Comparison of ENCODE assay signal across 16 mouse cellular contexts in genomic region chr6:54432806-54433545, GRCm38 (mm10). TPM values are rescaled to one million over a fixed set of nuclear protein-coding genes. Genes with fewer than 3 reads are reported as not detected.
DNase-seq lines count a peak whose midpoint lies in the region; ATAC-seq and TF ChIP-seq lines count a peak whose summit lies in the region.
"Had no signal": no experiment of that assay in that cellular context is flagged by ENCODE, and none has a peak within 500 bp of the region (broad histone marks: within the 10 kb centered on the region; RNA-seq: fewer than 3 reads in every experiment).

No protein-coding gene starts in this region.

- peaks cover 5% of the 10 kb centered on the region for H3K27me3 ChIP-seq in heart, embryonic 12.5 days (replicated peaks)
- no peaks in the 10 kb centered on the region for H3K27me3 ChIP-seq in liver, adult 2 months (ENCODE audit: control insufficient read depth, insufficient read depth, low read length)
- H3K27me3 ChIP-seq in liver, embryonic 12.5 days (replicated peaks) = peaks cover 39% of the 10 kb centered on the region
- 0 out of 2 replicates have a peak, but pooled peaks cover 7% of the 10 kb centered on the region for H3K27me3 ChIP-seq in lung, postnatal 0 days (replicated peaks; ENCODE audit: insufficient read depth, low read length)
- no peaks in the 10 kb centered on the region; the same call in 1 of the 2 replicates for H3K27me3 ChIP-seq in stomach, postnatal 0 days (ENCODE audit: control insufficient read depth, insufficient read depth, low read length)

- peaks cover 4% of the 10 kb centered on the region; the same call in 1 of the 2 replicates for H3K79me2 ChIP-seq in liver, adult 2 months (ENCODE audit: control insufficient read depth, insufficient read depth, low read length)

- no peak for DNase-seq in heart, adult 8-10 months (ENCODE audit: low spot score)
- peak; percentile 25 for DNase-seq in liver, adult 2 months (ENCODE audit: extremely low read depth, low read depth, low spot score)
- peak; percentile 84 for DNase-seq in lung, postnatal 0 days (ENCODE audit: low spot score)
- no peak for DNase-seq in stomach, postnatal 0 days (ENCODE audit: low spot score)
- DNase-seq: adrenal gland, adult 8-10 months; liver; right cerebral cortex, postnatal 25 days had no signal

- peak overlapping the region; percentile 42 for H3K9ac ChIP-seq in heart, embryonic 12.5 days
- H3K9ac ChIP-seq in liver, adult 2 months (ENCODE audit: low read depth, low read length) = no peak overlapping the region
- H3K9ac ChIP-seq in liver, embryonic 12.5 days = no peak overlapping the region
- no peak overlapping the region for H3K9ac ChIP-seq in lung, postnatal 0 days (replicated peaks; ENCODE audit: low read depth)
- no peak overlapping the region for H3K9ac ChIP-seq in stomach, postnatal 0 days (ENCODE audit: low read length)
- H3K9ac ChIP-seq: embryonic facial prominence, embryonic 12.5 days; midbrain, embryonic 13.5 days had no signal

- peak overlapping the region; percentile 20 for H3K4me2 ChIP-seq in heart, embryonic 12.5 days
- H3K4me2 ChIP-seq in liver, embryonic 12.5 days = no peak overlapping the region
- H3K4me2 ChIP-seq in lung, postnatal 0 days (replicated peaks; ENCODE audit: low read depth, low read length) = no peak overlapping the region
- H3K4me2 ChIP-seq in stomach, postnatal 0 days (replicated peaks; ENCODE audit: low read depth) = no peak overlapping the region
- H3K4me2 ChIP-seq: embryonic facial prominence, embryonic 12.5 days; midbrain, embryonic 13.5 days had no signal

- ATAC-seq in heart, embryonic 12.5 days (ENCODE audit: insufficient number of reproducible peaks, low FRiP score) = no peak
- ATAC-seq in liver, embryonic 12.5 days = no peak
- ATAC-seq in lung, postnatal 0 days = peak; percentile 49
- no peak for ATAC-seq in stomach, postnatal 0 days (ENCODE audit: low FRiP score, low TSS enrichment)
- ATAC-seq: inflammation-experienced regulatory T-cells, adult 6 months; midbrain, embryonic 13.5 days had no signal

- H3K4me3 ChIP-seq in heart, embryonic 12.5 days = no peak overlapping the region
- no peak overlapping the region for H3K4me3 ChIP-seq in liver, adult 2 months (ENCODE audit: insufficient read depth, low read depth, low read length)
- H3K4me3 ChIP-seq in liver, embryonic 12.5 days = no peak overlapping the region
- no peak overlapping the region for H3K4me3 ChIP-seq in lung, postnatal 0 days (ENCODE audit: low read depth, low read length)
- peak overlapping the region; percentile 35 for H3K4me3 ChIP-seq in olfactory bulb, adult 2 months (ENCODE audit: insufficient read depth, low read depth, low read length)
- no peak overlapping the region for H3K4me3 ChIP-seq in stomach, postnatal 0 days (ENCODE audit: low read depth, low read length)
- H3K4me3 ChIP-seq: embryonic facial prominence, embryonic 12.5 days; midbrain, embryonic 13.5 days had no signal

- TF ChIP-seq POLR2A in liver, adult 2 months (IDR thresholded peaks at IDR 0.05; ENCODE audit: extremely low read depth, insufficient read depth, low read length) = no peak
- TF ChIP-seq POLR2A in olfactory bulb, adult 2 months (IDR thresholded peaks at IDR 0.05; ENCODE audit: insufficient read depth, low read depth, low read length) = no peak

- TF ChIP-seq EP300 in lung, postnatal 0 days (IDR thresholded peaks at IDR 0.05) = peak; percentile 53
- no peak for TF ChIP-seq EP300 in stomach, postnatal 0 days (optimal IDR thresholded peaks at IDR 0.05)

- TF ChIP-seq CTCF in liver, adult 2 months (IDR thresholded peaks at IDR 0.05; ENCODE audit: low read depth, low read length) = no peak
- no peak for TF ChIP-seq CTCF in lung, postnatal 0 days (IDR thresholded peaks at IDR 0.05)
- TF ChIP-seq CTCF in olfactory bulb, adult 2 months (IDR thresholded peaks at IDR 0.05; ENCODE audit: insufficient read depth, low read depth, low read length) = no peak
- no peak for TF ChIP-seq CTCF in stomach, postnatal 0 days (IDR thresholded peaks at IDR 0.05; ENCODE audit: low read depth)

- H3K36me3 ChIP-seq in heart, embryonic 12.5 days = 0 out of 2 replicates have a peak, but pooled peaks cover 5% of the 10 kb centered on the region
- no peaks in the 10 kb centered on the region for H3K36me3 ChIP-seq in liver, adult 2 months (ENCODE audit: control insufficient read depth, insufficient read depth, low read length)
- no peaks in the 10 kb centered on the region for H3K36me3 ChIP-seq in liver, embryonic 12.5 days
- no peaks in the 10 kb centered on the region for H3K36me3 ChIP-seq in lung, postnatal 0 days (ENCODE audit: insufficient read depth, low read length)
- no peaks in the 10 kb centered on the region for H3K36me3 ChIP-seq in stomach, postnatal 0 days (ENCODE audit: control insufficient read depth, insufficient read depth, low read length)
- H3K36me3 ChIP-seq: embryonic facial prominence, embryonic 12.5 days; midbrain, embryonic 13.5 days had no signal

- 39% methylated on average over 13 of the region's 13 CpGs for WGBS in heart, embryonic 12.5 days
- WGBS in liver, adult 2 months = 55% methylated on average over 13 of the region's 13 CpGs
- WGBS in liver, embryonic 12.5 days (ENCODE audit: insufficient replicate concordance) = 62% methylated on average over 13 of the region's 13 CpGs
- 38% methylated on average over 13 of the region's 13 CpGs for WGBS in lung, postnatal 0 days
- 44% methylated on average over 13 of the region's 13 CpGs for WGBS in olfactory bulb, adult 2 months
- WGBS in stomach, postnatal 0 days = 53% methylated on average over 13 of the region's 13 CpGs

- no peak overlapping the region; the same call in 1 of the 2 replicates for H3K27ac ChIP-seq in heart, embryonic 12.5 days (ENCODE audit: poor library complexity, severe bottlenecking)
- no peak overlapping the region for H3K27ac ChIP-seq in liver, adult 2 months (replicated peaks; ENCODE audit: insufficient read depth, low read depth, low read length)
- H3K27ac ChIP-seq in liver, embryonic 12.5 days = no peak overlapping the region
- H3K27ac ChIP-seq in lung, postnatal 0 days (ENCODE audit: low read length) = no peak overlapping the region
- H3K27ac ChIP-seq in olfactory bulb, adult 2 months (ENCODE audit: insufficient read depth, low read depth, low read length) = peak overlapping the region; percentile 56
- no peak overlapping the region for H3K27ac ChIP-seq in stomach, postnatal 0 days (replicated peaks)
- H3K27ac ChIP-seq: embryonic facial prominence, embryonic 12.5 days; macrophage; midbrain, embryonic 13.5 days had no signal

- H3K4me1 ChIP-seq in heart, embryonic 12.5 days (replicated peaks) = peaks cover 58% of the 10 kb centered on the region
- H3K4me1 ChIP-seq in liver, adult 2 months (ENCODE audit: control insufficient read depth, insufficient read depth, low read length) = peaks cover 17% of the 10 kb centered on the region
- H3K4me1 ChIP-seq in liver, embryonic 12.5 days = peaks cover 16% of the 10 kb centered on the region
- H3K4me1 ChIP-seq in lung, postnatal 0 days (ENCODE audit: insufficient read depth, low read depth, low read length) = peaks cover 11% of the 10 kb centered on the region; the same call in 1 of the 2 replicates
- H3K4me1 ChIP-seq in olfactory bulb, adult 2 months (ENCODE audit: control insufficient read depth, insufficient read depth, low read length) = peaks cover 23% of the 10 kb centered on the region
- H3K4me1 ChIP-seq in stomach, postnatal 0 days (replicated peaks; ENCODE audit: control insufficient read depth, insufficient read depth) = no peaks in the 10 kb centered on the region

- H3K9me3 ChIP-seq in heart, embryonic 12.5 days (replicated peaks) = no peaks in the 10 kb centered on the region
- H3K9me3 ChIP-seq in liver, embryonic 12.5 days (replicated peaks) = no peaks in the 10 kb centered on the region
- no peaks in the 10 kb centered on the region for H3K9me3 ChIP-seq in lung, postnatal 0 days (ENCODE audit: low read length)
- H3K9me3 ChIP-seq in stomach, postnatal 0 days (ENCODE audit: control insufficient read depth, low read length) = no peaks in the 10 kb centered on the region
- H3K9me3 ChIP-seq: embryonic facial prominence, embryonic 12.5 days; midbrain, embryonic 13.5 days had no signal

RNA-seq across cellular contexts. Expression of gene Wipf3, which starts 3.6 kb away (rescaled TPM):
- 4.8 and 4.9 TPM in 2 replicates for polyA plus RNA-seq in heart, embryonic 12.5 days (2016; fragmentation: Nextera tagmentation; extraction: Ambion mirVana)
- 10 to 100 TPM; 28.5 to 45.5 (median 37.8) TPM for total RNA-seq in heart, adult 8-10 months (2022)
- total RNA-seq in liver, adult 2 months (2014; rRNA removed) = 6.0 and 6.4 TPM in 2 replicates
- 2.0 and 2.3 TPM in 2 replicates for polyA plus RNA-seq in liver, adult 2 months (2012; rRNA removed)
- 0.14 and 0.15 TPM in 2 replicates for polyA plus RNA-seq in liver, embryonic 12.5 days (2016; fragmentation: Nextera tagmentation; extraction: Ambion mirVana)
- polyA plus RNA-seq in lung, postnatal 0 days (2015; fragmentation: Nextera tagmentation; extraction: Ambion mirVana) = 2.7 and 3.7 TPM in 2 replicates
- not detected in 2 replicates for polyA plus RNA-seq in olfactory bulb, adult 2 months (2012; ENCODE audit: insufficient read depth, insufficient read length, low replicate concordance, missing spikeins)
- polyA plus RNA-seq in stomach, postnatal 0 days (2015; fragmentation: Nextera tagmentation; extraction: Ambion mirVana) = 0.32 and 0.52 TPM in 2 replicates
- total RNA-seq: hematopoietic stem cell, adult 5-6 weeks; MEL had no signal
- polyA plus RNA-seq: macrophage had no signal

Comparison
In these comparisons a context has a peak if more than half of its experiments do, and no peak if none do; other contexts are left out.
1. DNase-seq: peak in liver, adult 2 months (single experiment) and lung, postnatal 0 days (single experiment); none in heart, adult 8-10 months (single experiment) and stomach, postnatal 0 days (single experiment).